Mouse (Mus musculus) common myeloid progenitor, adult 5-6 weeks (primary cell): ENCODE data around the gene Tmsb10. TPM values are rescaled to one million over a fixed set of nuclear protein-coding genes. Genes with fewer than 3 reads are reported as not detected.

Experiments
- ATAC-seq: replicated peaks from 2 replicates; pipeline ENCODE4 v1.8.0; 2016; ENCODE audit warnings: low read depth, mild to moderate bottlenecking, moderate TSS enrichment, inconsistent platforms; ENCODE audit not compliant: poor library complexity, severe bottlenecking
- total RNA-seq: library from RNA; stranded (forward); fragments of 200-1000, 187-1606 nt; gene quantifications from 2 replicates; pipeline ENCODE4 v1.2.3, GENCODE M21; 2017

The Tmsb10 gene
- total RNA-seq, 1 experiment from 2014 or later: 567 TPM

DNA sequence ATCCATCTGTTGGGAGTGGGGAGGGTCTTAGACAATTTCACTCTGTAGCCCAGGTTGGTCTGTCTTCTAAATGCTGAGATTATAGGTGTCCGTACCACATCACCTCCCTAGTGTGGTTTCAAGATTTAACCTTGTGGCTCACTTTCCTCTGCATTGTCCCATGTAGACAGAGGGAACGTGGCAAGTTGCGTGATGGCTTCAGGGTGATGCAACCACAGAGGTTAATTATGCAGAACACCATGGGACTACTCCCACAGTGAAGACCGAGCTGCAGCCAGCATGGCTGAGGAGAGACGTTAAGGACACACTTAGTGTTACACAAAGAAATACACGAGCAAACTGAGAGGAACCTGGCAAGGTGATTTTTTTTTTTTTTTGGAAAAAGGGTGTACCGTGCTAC is 42.2 kb downstream of the Tmsb10 start:
- ATAC-seq: no peak

DNA sequence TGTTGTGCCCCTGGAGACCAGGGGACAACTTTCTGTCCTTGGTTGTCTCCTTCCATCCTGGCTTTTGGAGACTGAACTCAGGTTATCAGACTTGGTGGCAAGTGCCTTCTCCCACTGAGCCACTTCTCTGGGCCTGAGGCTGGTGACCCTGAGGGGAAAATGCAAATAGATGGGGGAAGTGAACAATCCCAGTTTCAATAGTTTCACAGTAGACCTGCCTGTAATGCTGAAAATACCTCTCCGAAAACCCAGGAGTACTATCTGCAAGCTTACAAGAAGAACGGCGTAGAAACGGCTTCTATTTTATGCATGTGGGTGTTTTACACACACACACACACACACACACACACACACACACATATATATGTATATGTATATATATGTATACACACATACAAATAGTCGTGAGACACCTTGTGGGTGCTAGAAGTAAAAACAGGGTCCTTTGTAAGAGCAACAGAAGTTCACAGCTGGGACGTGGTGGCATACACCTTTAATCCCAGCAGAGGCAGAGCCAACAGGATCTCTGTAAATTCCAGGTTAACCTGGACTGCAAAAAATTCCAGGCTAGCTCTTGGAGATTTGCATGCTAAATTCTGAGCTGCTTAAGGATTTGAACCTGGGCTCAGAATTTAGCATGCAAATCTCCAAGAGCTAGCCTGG is 44.3 kb downstream of the Tmsb10 start:
- ATAC-seq: no peak

DNA sequence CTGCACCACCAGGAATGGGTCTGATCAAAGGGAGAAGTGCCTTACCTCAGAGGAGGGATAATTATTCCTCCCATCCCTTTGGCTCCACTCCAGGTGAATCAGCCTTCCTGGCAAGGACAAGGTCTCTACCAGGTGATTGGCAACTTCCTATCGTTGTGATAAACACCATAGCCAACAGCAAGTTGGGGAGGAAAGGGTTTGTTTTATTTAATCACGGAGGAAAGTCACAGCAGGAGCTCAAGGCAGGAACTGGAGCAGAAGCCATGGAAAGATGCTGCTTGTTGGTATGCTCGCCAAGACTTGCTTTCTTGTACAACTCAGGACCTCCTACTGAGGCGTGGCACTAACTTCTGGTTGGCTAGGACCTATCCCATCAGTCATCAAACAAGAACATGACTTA is 47.3 kb downstream of the Tmsb10 start:
- ATAC-seq: no peak

Other genes with a start within 250 kb of the Tmsb10 start
- not detected in 2 replicates for gene Tcf7l1, start 169.5 kb downstream of the Tmsb10 start, total RNA-seq
- 68.1 and 126 TPM in 2 replicates for gene Kcmf1, start 58.8 kb downstream of the Tmsb10 start, total RNA-seq